Comparison of ENCODE assay signal across 8 mouse cellular contexts in genomic region chr6:126162351-126162758, GRCm38 (mm10). TPM values are rescaled to one million over a fixed set of nuclear protein-coding genes. Genes with fewer than 3 reads are reported as not detected.
DNase-seq lines count a peak whose midpoint lies in the region; ATAC-seq lines count a peak whose summit lies in the region.

No protein-coding gene starts in this region.

- intact Hi-C loops in heart, postnatal 36 days (cut with DNase I) = loop anchor here (2.0 to 10.0 kb wide), 2 partner anchors 56 to 372 kb away; partner anchors contain the start of gene Kcna5

- H3K27ac ChIP-seq in lung, embryonic 16.5 days (ENCODE audit: low read length) = no peak overlapping the region
- H3K27ac ChIP-seq in embryonic facial prominence, embryonic 12.5 days = peak overlapping the region; percentile 67
- no peak overlapping the region for H3K27ac ChIP-seq in limb, embryonic 11.5 days (replicated peaks; ENCODE audit: low read depth, low read length)

- peak; percentile 20 for ATAC-seq in lung, embryonic 16.5 days (ENCODE audit: low read depth)
- no peak for ATAC-seq in embryonic facial prominence, embryonic 12.5 days (ENCODE audit: insufficient number of reproducible peaks, insufficient read depth, low FRiP score, low TSS enrichment)
- ATAC-seq in limb, embryonic 11.5 days (ENCODE audit: insufficient number of reproducible peaks, low FRiP score, low TSS enrichment, low read depth) = no peak
- no peak for ATAC-seq in megakaryocyte progenitor cell, adult 5-6 weeks (replicated peaks; ENCODE audit: poor library complexity)

- H3K9ac ChIP-seq in lung, embryonic 16.5 days (ENCODE audit: low read length) = peak overlapping the region; percentile 30; the same call in 1 of the 2 replicates
- peak overlapping the region; percentile 71 for H3K9ac ChIP-seq in embryonic facial prominence, embryonic 12.5 days
- 0 out of 2 replicates have a peak overlapping the region, but pooled peaks have one; percentile 34 for H3K9ac ChIP-seq in limb, embryonic 11.5 days (ENCODE audit: low read length)

- 10% methylated on average over 10 of the region's 10 CpGs for WGBS in lung, embryonic 16.5 days
- WGBS in embryonic facial prominence, embryonic 12.5 days = 6% methylated on average over 10 of the region's 10 CpGs
- WGBS in limb, embryonic 11.5 days = 8% methylated on average over 10 of the region's 10 CpGs

- H3K36me3 ChIP-seq in lung, embryonic 16.5 days (ENCODE audit: control insufficient read depth, insufficient read depth, low read length) = no peaks in the 10 kb centered on the region
- H3K36me3 ChIP-seq in embryonic facial prominence, embryonic 12.5 days = peaks cover 9% of the 10 kb centered on the region; the same call in 1 of the 2 replicates
- no peaks in the 10 kb centered on the region for H3K36me3 ChIP-seq in limb, embryonic 11.5 days (ENCODE audit: control insufficient read depth, insufficient read depth, low read length)

- H3K27me3 ChIP-seq in lung, embryonic 16.5 days (ENCODE audit: control insufficient read depth, insufficient read depth, low read depth, low read length) = peaks cover 26% of the 10 kb centered on the region
- 0 out of 2 replicates have a peak, but pooled peaks cover 3% of the 10 kb centered on the region for H3K27me3 ChIP-seq in embryonic facial prominence, embryonic 12.5 days
- H3K27me3 ChIP-seq in limb, embryonic 11.5 days (ENCODE audit: control insufficient read depth, insufficient read depth, low read length) = no peaks in the 10 kb centered on the region

- no peak for DNase-seq in lung, adult 18-20 months
- peak; percentile 41 to 53 for DNase-seq in heart, postnatal 36 days
- peak; percentile 63 for DNase-seq in limb, embryonic 11.5 days (ENCODE audit: low spot score)
- DNase-seq in retina, postnatal 1 day = peak; percentile 53
- no peak for DNase-seq in lung, postnatal 25 days (ENCODE audit: low spot score)

- peaks cover 29% of the 10 kb centered on the region for H3K4me1 ChIP-seq in lung, embryonic 16.5 days (replicated peaks; ENCODE audit: control insufficient read depth, insufficient read depth, low read length)
- peaks cover 55% of the 10 kb centered on the region for H3K4me1 ChIP-seq in embryonic facial prominence, embryonic 12.5 days
- H3K4me1 ChIP-seq in limb, embryonic 11.5 days (ENCODE audit: control insufficient read depth, insufficient read depth, low read length) = peaks cover 28% of the 10 kb centered on the region; the same call in 1 of the 2 replicates

- no peaks in the 10 kb centered on the region for H3K9me3 ChIP-seq in lung, embryonic 16.5 days (ENCODE audit: control insufficient read depth, low read length)
- H3K9me3 ChIP-seq in embryonic facial prominence, embryonic 12.5 days = no peaks in the 10 kb centered on the region
- no peaks in the 10 kb centered on the region for H3K9me3 ChIP-seq in limb, embryonic 11.5 days (ENCODE audit: control insufficient read depth, low read length)

- peak overlapping the region; percentile 75 for H3K4me2 ChIP-seq in lung, embryonic 16.5 days (ENCODE audit: low read depth, low read length)
- H3K4me2 ChIP-seq in embryonic facial prominence, embryonic 12.5 days (replicated peaks) = peak overlapping the region; percentile 82
- peak overlapping the region; percentile 92 for H3K4me2 ChIP-seq in limb, embryonic 11.5 days (ENCODE audit: low read depth, severe bottlenecking)

- peak overlapping the region; percentile 50 for H3K4me3 ChIP-seq in lung, embryonic 16.5 days (ENCODE audit: low read length)
- H3K4me3 ChIP-seq in embryonic facial prominence, embryonic 12.5 days = peak overlapping the region; percentile 56
- H3K4me3 ChIP-seq in limb, embryonic 11.5 days (ENCODE audit: low read depth, low read length) = peak overlapping the region; percentile 63

RNA-seq across cellular contexts. Expression of gene Ntf3, which starts 4.4 kb away (rescaled TPM):
- polyA plus RNA-seq in lung, embryonic 16.5 days (2015; fragmentation: Nextera tagmentation; extraction: Ambion mirVana) = 3.5 and 3.7 TPM in 2 replicates
- polyA plus RNA-seq in embryonic facial prominence, embryonic 12.5 days (2016; fragmentation: Nextera tagmentation; extraction: Ambion mirVana) = 30.2 and 32.3 TPM in 2 replicates
- total RNA-seq in heart, postnatal 36 days (2021) = 1 to 10 TPM; 3.4 to 4.5 TPM
- polyA plus RNA-seq in limb, embryonic 11.5 days (2014; fragmentation: Nextera tagmentation; extraction: Ambion mirVana) = 26.8 and 29.7 TPM in 2 replicates
- total RNA-seq in megakaryocyte progenitor cell, adult 5-6 weeks (2015) = not detected in 2 replicates
- total RNA-seq in megakaryocyte progenitor cell, adult 5-6 weeks (2017) = not detected in 2 replicates

Comparison
In these comparisons a context has a peak if more than half of its experiments do, and no peak if none do; other contexts are left out.
1. DNase-seq: peak in heart, postnatal 36 days (2 of 2), limb, embryonic 11.5 days (single experiment) and retina, postnatal 1 day (single experiment); none in lung, adult 18-20 months (0 of 2) and lung, postnatal 25 days (single experiment).
2. Peak in every context shown above with its lines, with median percentiles within 50 percentile points of each other: H3K4me2 ChIP-seq, H3K4me3 ChIP-seq and H3K9ac ChIP-seq.